Mouse (Mus musculus) MEL (cell line): Measurements from ENCODE around the gene Wdr37. TPM values are rescaled to one million over a fixed set of nuclear protein-coding genes. Genes with fewer than 3 reads are reported as not detected.

Experiments used
- DNase-seq: peaks from one replicate; pipeline ENCODE4 v3.0.0; 2011; ENCODE audit warnings: low read depth, low spot score
- H3K27ac ChIP-seq: 2 replicates; pipeline ENCODE4 v1.5.1; 2012; ENCODE audit warnings: low read depth, mild to moderate bottlenecking, control low read depth, low read length, moderate library complexity; ENCODE audit not compliant: control insufficient read depth
- H3K27me3 ChIP-seq, 2 experiments: fragments of 150-350 bp in 1 of 2; sonication (generic) in 1 of 2; 2 replicates each; pipeline ENCODE4 v1.6.1; 2012; ENCODE audit warnings: low read length in 2 of 2, mild to moderate bottlenecking in 2 of 2, improper control_type of control experiment in 1 of 2, moderate library complexity in 1 of 2; ENCODE audit not compliant: insufficient read depth in 2 of 2, control insufficient read depth in 1 of 2
- H3K36me3 ChIP-seq, 2 experiments: 2 replicates each; pipeline ENCODE4 v1.6.1; 2012 to 2014; ENCODE audit warnings: low read length in 2 of 2, improper control_type of control experiment in 1 of 2, inconsistent platforms in 1 of 2, mild to moderate bottlenecking in 1 of 2; ENCODE audit not compliant: insufficient read depth in 2 of 2, control insufficient read depth in 1 of 2
- H3K4me1 ChIP-seq, 2 experiments: fragments of 150-350 bp in 1 of 2; sonication (generic) in 1 of 2; 2 replicates each; pipeline ENCODE4 v1.6.1; 2012; ENCODE audit warnings: low read length in 2 of 2, improper control_type of control experiment in 1 of 2, mild to moderate bottlenecking in 1 of 2; ENCODE audit not compliant: insufficient read depth in 2 of 2, control insufficient read depth in 1 of 2
- H3K4me3 ChIP-seq, 2 experiments: fragments of 150-350 bp in 1 of 2; sonication (generic) in 1 of 2; 2 replicates each; pipeline ENCODE4 v1.5.1; 2012; ENCODE audit warnings: low read depth in 2 of 2, low read length in 2 of 2, mild to moderate bottlenecking in 2 of 2, moderate library complexity in 2 of 2, control low read depth in 1 of 2, improper control_type of control experiment in 1 of 2; ENCODE audit not compliant: control insufficient read depth in 1 of 2, insufficient read depth in 1 of 2
- H3K79me2 ChIP-seq: 2 replicates; pipeline ENCODE4 v1.6.1; 2012; ENCODE audit warnings: mild to moderate bottlenecking, low read length, moderate library complexity; ENCODE audit not compliant: control insufficient read depth, poor library complexity, insufficient read depth
- H3K9ac ChIP-seq: 2 replicates; pipeline ENCODE4 v1.6.1; 2012; ENCODE audit warnings: low read depth, mild to moderate bottlenecking, control low read depth, low read length, moderate library complexity; ENCODE audit not compliant: control insufficient read depth, poor library complexity, severe bottlenecking
- H3K9me3 ChIP-seq: fragments of 150-350 bp; sonication (generic); replicated peaks from 2 replicates; pipeline ENCODE4 v1.6.1; 2012; ENCODE audit warnings: mild to moderate bottlenecking, low read length, improper control_type of control experiment, moderate library complexity; ENCODE audit not compliant: insufficient read depth
- CHD1 ChIP-seq: IDR thresholded peaks from 2 replicates; pipeline ENCODE4 v1.6.1; 2012; ENCODE audit warnings: low read depth, mild to moderate bottlenecking, inconsistent platforms, low read length, improper control_type of control experiment
- CHD2 ChIP-seq: IDR thresholded peaks from 2 replicates; pipeline ENCODE4 v1.6.1; 2011; ENCODE audit warnings: low read length, improper control_type of control experiment
- CTCF ChIP-seq, 3 experiments: IDR thresholded peaks in 2 of 3; conservative IDR thresholded peaks in 1 of 3; 2 replicates each; pipeline ENCODE4 v1.5.1; 2011 to 2012; ENCODE audit warnings: low read length in 3 of 3, low read depth in 2 of 3, mild to moderate bottlenecking in 2 of 3, improper control_type of control experiment in 1 of 3, inconsistent platforms in 1 of 3, mixed read lengths in 1 of 3, moderate library complexity in 1 of 3; ENCODE audit not compliant: control insufficient read depth in 1 of 3, insufficient read depth in 1 of 3, poor library complexity in 1 of 3, severe bottlenecking in 1 of 3
- ELF1 ChIP-seq: IDR thresholded peaks from 2 replicates; pipeline ENCODE4 v1.6.1; 2014; ENCODE audit warnings: low read depth, mild to moderate bottlenecking, inconsistent platforms, low read length, improper control_type of control experiment, moderate library complexity
- ETS1 ChIP-seq: IDR thresholded peaks from 2 replicates; pipeline ENCODE4 v1.6.1; 2012; ENCODE audit warnings: low read depth, mild to moderate bottlenecking, inconsistent platforms, low read length, improper control_type of control experiment, moderate library complexity
- GABPA ChIP-seq: IDR thresholded peaks from 2 replicates; pipeline ENCODE4 v1.6.1; 2012; ENCODE audit warnings: low read depth, mild to moderate bottlenecking, inconsistent platforms, low read length, improper control_type of control experiment, moderate library complexity
- HCFC1 ChIP-seq: IDR thresholded peaks from 2 replicates; pipeline ENCODE4 v1.6.1; 2012; ENCODE audit warnings: low read depth, mild to moderate bottlenecking, inconsistent platforms, low read length, improper control_type of control experiment, moderate library complexity
- MAZ ChIP-seq: IDR thresholded peaks from 2 replicates; pipeline ENCODE4 v1.6.1; 2012; ENCODE audit warnings: low read depth, mild to moderate bottlenecking, inconsistent platforms, low read length, improper control_type of control experiment
- MEF2A ChIP-seq: IDR thresholded peaks from 2 replicates; pipeline ENCODE4 v1.6.1; 2014; ENCODE audit warnings: low read depth, mild to moderate bottlenecking, inconsistent platforms, low read length, improper control_type of control experiment; ENCODE audit not compliant: poor library complexity, insufficient replicate concordance, severe bottlenecking; ENCODE audit errors: extremely low read depth
- MXI1 ChIP-seq: IDR thresholded peaks from 2 replicates; pipeline ENCODE4 v1.6.1; 2011; ENCODE audit warnings: mild to moderate bottlenecking, low read depth, low read length, improper control_type of control experiment
- NELFE ChIP-seq: IDR thresholded peaks from 2 replicates; pipeline ENCODE4 v1.6.1; 2011; ENCODE audit warnings: low read depth, low read length, improper control_type of control experiment
- POLR2A ChIP-seq, 2 experiments: IDR thresholded peaks; 2 replicates each; pipeline ENCODE4 v1.6.1; 2011 to 2012; ENCODE audit warnings: low read length in 2 of 2, mild to moderate bottlenecking in 2 of 2, control low read depth in 1 of 2, improper control_type of control experiment in 1 of 2, low read depth in 1 of 2, moderate library complexity in 1 of 2; ENCODE audit not compliant: control insufficient read depth in 1 of 2, insufficient read depth in 1 of 2, poor library complexity in 1 of 2
- POLR2AphosphoS2 ChIP-seq: IDR thresholded peaks from 2 replicates; pipeline ENCODE4 v1.6.1; 2011; ENCODE audit warnings: low read length, improper control_type of control experiment
- POLR2AphosphoS5 ChIP-seq: IDR thresholded peaks from 2 replicates; pipeline ENCODE4 v1.6.1; 2012; ENCODE audit warnings: low read depth, borderline replicate concordance, mild to moderate bottlenecking, inconsistent platforms, low read length, moderate library complexity, mixed read lengths
- TAL1 ChIP-seq: IDR thresholded peaks from 2 replicates; pipeline ENCODE4 v1.6.1; 2012; ENCODE audit warnings: mild to moderate bottlenecking, inconsistent platforms, low read length, moderate library complexity, mixed read lengths
- TCF12 ChIP-seq: IDR thresholded peaks from 2 replicates; pipeline ENCODE4 v1.6.1; 2014; ENCODE audit warnings: low read depth, mild to moderate bottlenecking, inconsistent platforms, low read length, improper control_type of control experiment, moderate library complexity
- ZKSCAN1 ChIP-seq: IDR thresholded peaks from 2 replicates; pipeline ENCODE4 v1.6.1; 2012; ENCODE audit warnings: low read depth, mild to moderate bottlenecking, inconsistent platforms, low read length, improper control_type of control experiment, moderate library complexity
- polyA plus RNA-seq, 2 experiments: library from polyadenylated mRNA; stranded (reverse) in 1 of 2; unstranded in 1 of 2; fragments of >175 nt in 1 of 2; fragments of >200 nt in 1 of 2; gene quantifications; 2 replicates each; pipeline versions ENCODE4 v1.2.1 to v1.2.4; 2012; ENCODE audit warnings: low replicate concordance in 2 of 2, low read depth in 1 of 2; ENCODE audit not compliant: insufficient read length in 2 of 2, insufficient read depth in 1 of 2, missing spikeins in 1 of 2
- total RNA-seq: library from RNA; depleted of rRNA; stranded (reverse); fragments of 300-350 nt; gene quantifications from 2 replicates; pipeline ENCODE4 v1.2.3, GENCODE M21; 2012

Gene Wdr37
- total and polyA plus RNA-seq, 3 experiments, result 8.6 to 14.7 TPM; not detected in 1

DNA sequence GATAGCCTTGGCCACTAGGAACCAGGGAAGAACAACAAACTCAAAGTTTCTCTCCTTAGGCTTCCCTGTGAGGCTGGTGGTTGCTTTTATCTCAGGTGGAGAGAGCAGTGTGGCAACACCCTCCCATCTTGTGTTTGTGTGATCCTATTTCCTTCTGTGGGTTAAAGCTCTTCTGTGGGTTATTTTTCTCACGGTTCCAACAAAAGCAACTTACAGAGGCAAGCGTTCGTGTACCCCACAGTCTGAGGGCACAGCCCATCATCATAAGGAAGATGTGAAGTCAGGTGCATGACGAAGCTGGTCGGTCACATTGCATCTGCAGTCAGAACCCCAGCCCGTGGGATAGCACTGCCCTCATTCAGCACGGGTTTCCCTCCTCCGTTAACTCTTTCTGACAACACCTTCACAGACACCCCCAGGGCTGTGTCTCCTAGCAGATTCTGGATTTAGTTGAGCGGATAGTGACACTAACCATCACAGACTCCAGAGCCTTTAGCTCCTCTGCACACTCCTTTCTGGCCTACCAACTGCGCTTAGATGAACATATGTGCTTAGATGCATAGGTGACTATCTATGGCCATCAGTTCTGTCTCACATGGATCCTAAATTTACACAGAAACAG, 87.9 kb downstream of the Wdr37 start:
- Histone ChIP-seq H3K27me3 (peaks cover 0 to 2% of the 10 kb centered on the region in 2 experiments; a peak in 1 of 4 replicates), H3K36me3 (peaks cover 0 to 4% of the 10 kb centered on the region in 2 experiments; a peak in 1 of 4 replicates), H3K9ac (no peak overlapping the region), H3K27ac (no peak overlapping the region), H3K4me3 (no peak overlapping the region), H3K4me1 (peaks cover 0 to 8% of the 10 kb centered on the region in 2 experiments; a peak in 1 of 4 replicates), H3K9me3 (no peaks in the 10 kb centered on the region), H3K79me2 (no peaks in the 10 kb centered on the region)
- DNase-seq, result no peak
- TF ChIP-seq POLR2A (IDR thresholded peaks at IDR 0.05; ENCODE audit: control insufficient read depth in 1 of 2, insufficient read depth in 1 of 2, low read depth in 1 of 2, low read length in 2 of 2, poor library complexity in 1 of 2), result no peak
- TF ChIP-seq ELF1, result no peak
- no peak for TF ChIP-seq MEF2A
- no peak for TF ChIP-seq MAZ

DNA sequence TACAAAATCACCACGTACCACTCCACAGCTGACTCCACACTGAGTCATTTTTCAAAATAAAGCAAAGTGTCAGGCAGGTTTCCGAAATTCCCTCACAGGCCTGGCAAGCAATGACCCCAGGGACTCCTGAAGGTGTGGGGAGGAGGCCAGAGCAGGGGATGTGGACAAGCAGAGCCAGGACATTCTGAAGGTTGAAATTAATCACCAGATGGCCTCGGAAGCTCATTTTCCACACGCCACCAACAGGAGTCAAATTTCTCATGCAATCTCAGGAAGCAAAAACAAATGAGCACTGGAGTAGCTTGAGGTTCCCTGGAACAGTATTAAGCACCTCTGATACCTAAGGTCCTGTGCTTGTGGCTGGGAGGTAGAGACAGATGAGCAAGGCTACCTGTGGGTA, 89.1 kb downstream of the Wdr37 start:
- Histone ChIP-seq H3K27ac (no peak overlapping the region), H3K9ac (no peak overlapping the region), H3K9me3 (no peaks in the 10 kb centered on the region), H3K4me3 (no peak overlapping the region), H3K4me1 (peaks cover 0 to 8% of the 10 kb centered on the region in 2 experiments; a peak in 1 of 4 replicates), H3K79me2 (no peaks in the 10 kb centered on the region), H3K27me3 (no peaks in the 10 kb centered on the region), H3K36me3 (peaks cover 0 to 4% of the 10 kb centered on the region in 2 experiments; a peak in 1 of 4 replicates)
- no peak for DNase-seq
- no peak for TF ChIP-seq HCFC1
- no peak for TF ChIP-seq MXI1
- no peak for TF ChIP-seq POLR2AphosphoS2
- no peak for TF ChIP-seq TCF12
- no peak for TF ChIP-seq CHD1
- no peak for TF ChIP-seq POLR2AphosphoS5
- TF ChIP-seq CHD2, result no peak
- no peak for TF ChIP-seq TAL1
- no peak for TF ChIP-seq GABPA
- no peak for TF ChIP-seq NELFE
- no peak for TF ChIP-seq ETS1
- TF ChIP-seq MEF2A, result no peak
- no peak for TF ChIP-seq ZKSCAN1
- TF ChIP-seq CTCF (IDR thresholded peaks at IDR 0.05 in 2 of 3, conservative IDR thresholded peaks at IDR 0.05 in 1 of 3; ENCODE audit: control insufficient read depth in 1 of 3, insufficient read depth in 1 of 3, low read depth in 2 of 3, low read length in 3 of 3, poor library complexity in 1 of 3, severe bottlenecking in 1 of 3), result no peak
